Mouse (Mus musculus): ENCODE measurements at regions not wholly inside any gene's neighbourhood (a gene's known extent, or its start where the extent isn't known, plus 50 kb on each side); places are given as distances from the start of the nearest gene placed in this dataset.

DNA sequence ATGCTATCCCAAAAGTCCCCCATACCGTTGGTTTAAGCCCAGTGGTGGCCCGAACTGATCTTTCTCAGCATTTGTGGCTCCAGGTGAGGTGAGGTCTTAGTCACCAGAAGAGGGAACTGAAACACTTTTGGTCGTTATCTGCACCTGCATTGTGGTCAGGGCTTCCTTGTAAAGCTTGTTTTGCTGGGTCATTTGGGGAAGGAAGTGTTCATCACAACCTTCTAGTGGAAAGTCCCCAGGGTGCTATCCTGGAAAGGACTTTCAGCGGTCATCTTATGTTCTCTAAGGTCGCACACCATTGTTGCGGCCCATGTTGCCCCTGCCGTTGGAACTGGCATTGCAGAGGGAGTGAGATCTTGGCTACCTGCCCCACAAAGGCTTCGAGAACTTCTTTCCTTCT is 651.5 kb upstream of the Pcdh9 start:
- peak; percentile 94 for ATAC-seq (ENCODE audit: extremely low read depth, insufficient number of reproducible peaks, low FRiP score, poor library complexity, severe bottlenecking)

DNA sequence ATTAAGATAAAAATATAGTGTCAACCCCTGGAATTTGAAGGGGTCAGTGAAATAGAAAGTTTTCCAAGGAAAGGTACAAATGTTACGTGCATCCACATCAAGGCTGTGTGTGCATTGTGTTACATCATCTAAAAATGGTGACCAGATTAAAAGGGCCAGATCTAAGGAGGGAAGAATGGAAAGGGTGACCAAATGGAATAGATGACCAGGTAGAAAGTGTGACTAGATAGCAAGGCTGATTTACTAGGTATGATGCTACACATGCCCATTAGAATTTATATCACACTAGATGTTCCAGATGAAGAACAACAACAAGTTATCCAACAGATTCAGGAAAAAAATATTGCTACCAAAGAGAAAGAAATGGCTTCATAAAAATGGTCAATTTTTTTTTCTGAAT is 635.2 kb upstream of the Pcdh9 start:
- ATAC-seq (ENCODE audit: extremely low read depth, insufficient number of reproducible peaks, low FRiP score, poor library complexity, severe bottlenecking) = no peak

DNA sequence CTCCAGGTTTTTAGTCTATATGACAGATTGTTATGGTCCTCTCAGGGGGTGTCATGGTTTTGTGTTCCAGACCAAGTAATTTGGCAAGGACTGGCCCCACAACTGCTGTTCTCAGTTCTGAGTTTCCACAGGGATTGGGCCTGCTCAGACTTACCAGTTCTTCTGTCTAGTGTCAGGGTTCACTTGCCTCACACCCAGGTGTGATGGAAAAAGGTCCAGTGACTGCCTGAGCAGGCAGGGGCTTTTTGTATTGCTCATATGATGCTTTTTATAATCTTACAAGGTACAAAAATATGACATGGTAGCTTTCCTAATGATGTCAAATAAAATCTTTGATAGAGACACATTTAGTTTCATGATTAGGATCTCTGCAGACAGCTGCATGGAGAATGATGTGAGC is 634.8 kb upstream of the Pcdh9 start:
- ATAC-seq (ENCODE audit: extremely low read depth, insufficient number of reproducible peaks, low FRiP score, poor library complexity, severe bottlenecking) = no peak

DNA sequence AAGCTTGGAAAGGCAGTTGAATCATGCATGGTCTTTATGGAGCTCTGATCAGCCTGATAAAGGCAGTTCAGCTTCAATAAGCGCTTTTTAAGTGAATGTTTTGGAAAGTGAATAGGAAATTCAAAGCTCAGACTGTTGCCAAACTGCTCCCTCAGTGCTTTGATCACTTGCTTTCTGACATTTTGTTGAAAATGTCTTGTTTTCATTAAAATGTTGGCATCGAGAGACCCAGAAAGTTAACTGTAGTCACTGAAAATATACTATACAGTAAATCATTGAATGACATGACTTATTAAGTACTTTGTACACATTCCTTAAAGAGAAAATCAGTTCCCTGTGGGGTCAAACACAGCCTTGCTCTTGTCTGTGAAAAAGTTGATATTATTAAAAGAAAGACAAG is 631.5 kb upstream of the Pcdh9 start:
- no peak for ATAC-seq (ENCODE audit: extremely low read depth, insufficient number of reproducible peaks, low FRiP score, poor library complexity, severe bottlenecking)

DNA sequence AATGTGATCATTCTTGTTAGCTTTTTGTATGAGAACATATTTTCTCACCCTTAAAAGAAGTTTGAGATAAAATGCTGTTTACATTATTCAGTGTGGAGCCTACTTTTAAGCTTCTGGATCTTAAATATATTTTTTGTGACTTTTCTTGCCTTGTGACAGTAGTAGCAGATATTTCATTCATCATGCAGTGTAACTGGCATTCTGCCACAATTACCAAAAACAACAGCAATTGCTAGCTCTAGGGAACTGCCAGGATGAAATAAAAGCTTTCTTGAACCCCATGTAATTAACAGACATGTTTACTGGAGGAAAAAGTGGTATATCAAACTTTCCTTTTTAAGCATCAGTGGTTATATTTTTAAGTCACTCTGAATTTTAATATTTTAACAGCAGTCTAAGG is 600.9 kb upstream of the Pcdh9 start:
- ATAC-seq (ENCODE audit: extremely low read depth, insufficient number of reproducible peaks, low FRiP score, poor library complexity, severe bottlenecking) = no peak

DNA sequence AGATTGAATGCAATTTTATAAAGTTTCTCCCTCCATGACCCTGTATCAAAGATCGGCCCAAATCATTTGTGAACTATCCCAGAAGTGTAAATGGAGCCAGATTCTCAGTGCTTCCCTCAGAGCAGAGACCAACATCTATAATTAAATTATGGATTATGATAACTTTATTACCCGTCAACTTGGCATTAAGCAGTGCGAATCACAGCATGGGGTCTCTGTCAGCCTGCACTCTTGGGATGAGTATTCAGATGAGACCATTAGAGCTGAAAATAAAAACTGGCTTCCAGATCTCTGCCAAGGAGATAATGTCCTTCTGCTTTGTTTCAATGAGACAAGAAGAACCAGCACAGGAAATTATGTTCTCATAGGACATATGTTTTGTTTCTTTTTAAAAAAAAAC is 585.4 kb upstream of the Pcdh9 start:
- no peak for ATAC-seq (ENCODE audit: extremely low read depth, insufficient number of reproducible peaks, low FRiP score, poor library complexity, severe bottlenecking)

DNA sequence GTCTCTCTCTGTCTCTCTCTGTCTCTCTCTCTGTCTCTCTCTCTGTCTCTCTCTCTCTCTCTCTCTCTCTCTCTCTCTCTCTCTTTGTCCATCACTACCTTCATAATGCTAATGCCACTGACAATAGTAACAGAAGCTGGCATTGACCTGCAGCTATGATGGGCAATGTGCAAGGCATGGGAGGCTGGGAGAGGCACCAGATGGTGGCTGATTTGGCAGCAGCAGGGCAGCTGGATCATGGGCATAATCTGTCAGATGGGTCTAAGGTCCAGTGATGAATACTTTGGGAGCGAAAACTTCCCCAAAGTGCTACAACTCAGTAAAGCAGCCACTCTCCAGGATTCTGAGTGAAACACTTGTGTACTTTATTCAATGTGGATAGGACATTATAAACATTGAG is 582.7 kb upstream of the Pcdh9 start:
- no peak for ATAC-seq (ENCODE audit: extremely low read depth, insufficient number of reproducible peaks, low FRiP score, poor library complexity, severe bottlenecking)

DNA sequence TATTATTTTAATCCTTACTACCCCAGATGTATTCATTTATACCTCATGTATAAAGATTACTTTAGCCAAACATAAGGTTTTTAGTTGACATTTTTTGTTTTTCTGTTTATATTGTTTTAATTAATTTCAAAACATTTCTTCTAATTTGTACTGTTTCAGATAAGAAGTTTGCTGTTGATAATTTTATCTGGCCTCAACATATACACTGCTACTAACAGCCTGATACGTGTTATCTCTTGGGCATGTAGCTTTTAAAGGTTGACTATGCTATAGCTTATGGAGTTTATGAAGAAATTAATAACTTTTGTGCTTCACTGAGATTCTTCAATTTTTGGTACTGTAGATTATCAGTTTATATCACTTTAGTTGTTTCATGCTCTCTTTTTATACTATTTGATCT is 555.5 kb upstream of the Pcdh9 start:
- ATAC-seq (ENCODE audit: extremely low read depth, insufficient number of reproducible peaks, low FRiP score, poor library complexity, severe bottlenecking) = no peak

DNA sequence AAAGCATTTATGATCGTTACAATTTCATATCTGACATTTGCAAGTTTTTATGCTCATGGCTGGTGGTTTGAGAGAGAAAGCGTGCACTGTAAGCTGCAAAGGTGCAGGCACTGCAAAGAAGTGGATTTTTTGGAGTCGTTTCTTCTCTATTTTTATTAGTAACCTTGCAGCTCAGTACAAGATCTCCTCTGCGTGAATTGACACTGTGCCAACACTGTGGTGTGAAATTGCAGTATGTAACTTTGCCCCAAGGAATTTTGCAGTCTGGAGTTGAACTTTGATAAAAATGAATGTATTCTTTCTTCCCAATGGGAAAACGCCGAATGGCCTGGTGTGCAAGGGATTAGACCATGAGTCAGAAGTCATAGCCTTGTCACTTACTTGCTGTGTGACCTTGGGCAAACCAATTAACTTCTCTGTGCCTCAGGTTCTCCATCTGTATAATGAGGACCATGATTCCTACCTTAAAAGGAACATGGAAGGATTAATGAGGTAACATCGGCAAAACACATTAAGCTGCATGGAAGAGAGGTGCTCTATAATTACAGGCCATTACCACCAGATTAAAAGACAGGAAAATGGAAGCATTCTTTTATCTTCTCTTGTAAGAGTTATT is 543.0 kb upstream of the Pcdh9 start:
- no peak for ATAC-seq (ENCODE audit: extremely low read depth, insufficient number of reproducible peaks, low FRiP score, poor library complexity, severe bottlenecking)

DNA sequence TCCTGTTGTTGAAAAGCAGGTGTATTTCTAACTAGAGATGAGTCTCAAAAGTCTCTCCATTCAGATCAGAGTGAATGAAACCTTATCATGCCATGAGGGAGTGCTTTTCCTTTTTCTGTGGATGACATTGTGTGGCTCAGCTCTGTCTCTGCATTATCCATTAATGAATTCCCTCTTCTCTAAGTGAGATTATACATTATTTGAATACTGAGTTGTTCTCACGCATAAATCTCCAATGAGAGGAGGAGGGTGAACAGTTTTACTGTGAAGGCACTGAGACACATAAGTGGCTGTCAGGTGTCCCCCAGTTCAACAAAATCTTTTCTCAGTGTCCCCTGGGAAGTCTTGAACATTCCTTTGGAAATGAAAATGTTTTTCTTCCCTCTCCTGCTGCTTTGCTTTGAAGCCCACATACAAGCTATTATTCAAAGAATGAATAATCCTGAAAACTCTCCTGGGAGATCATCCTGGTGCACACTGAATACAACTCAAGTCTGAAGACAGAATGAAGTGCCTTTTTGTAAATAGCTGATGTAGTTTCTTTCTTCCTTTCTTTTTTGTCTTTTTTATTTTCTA is 537.2 kb upstream of the Pcdh9 start:
- ATAC-seq (ENCODE audit: extremely low read depth, insufficient number of reproducible peaks, low FRiP score, poor library complexity, severe bottlenecking) = no peak

Data from neutrophil, adult 5-6 weeks (primary cell).